Mouse (Mus musculus): Measurements from ENCODE around the gene Atp8b4. TPM values are rescaled to one million over a fixed set of nuclear protein-coding genes. Genes with fewer than 3 reads are reported as not detected.

Atp8b4 gene
- 100 to 1,000 TPM; 165 to 167 TPM for total RNA-seq (2023)

GRCm38 (mm10) chr2:126500521-126500920 is at the start of gene Atp8b4:
Gene Atp8b4 (minus strand): TSS chr2:126500674.

Other genes starting within 250 kb of the Atp8b4 start
- not detected for gene Slc27a2, start 51.7 kb upstream of the Atp8b4 start, total RNA-seq (2023)
- gene Hdc, start 118.6 kb upstream of the Atp8b4 start, total RNA-seq (2023): 100 to 1,000 TPM; 349 to 388 TPM
- gene Gabpb1, start 175.7 kb upstream of the Atp8b4 start, total RNA-seq (2023): 10 to 100 TPM; 35.9 to 39.9 TPM
- 10 to 100 TPM; 45.3 to 49.7 TPM for gene Usp8, start 206.7 kb upstream of the Atp8b4 start, total RNA-seq (2023)